Mouse (Mus musculus) adrenal gland, adult 8-10 months (tissue): ENCODE data around the gene Magi1. TPM values are rescaled to one million over a fixed set of nuclear protein-coding genes. Genes with fewer than 3 reads are reported as not detected.

ENCODE experiments used
- DNase-seq: peaks from one replicate; pipeline ENCODE4 v3.0.0; 2022
- total RNA-seq, 4 experiments: library from RNA; stranded (reverse); gene quantifications; 2 replicates each; pipeline ENCODE4 v1.2.4; 2022

The Magi1 gene
- total RNA-seq, 4 experiments from 2014 or later = 16.5 to 69.9 (median 38.8) TPM

DNA sequence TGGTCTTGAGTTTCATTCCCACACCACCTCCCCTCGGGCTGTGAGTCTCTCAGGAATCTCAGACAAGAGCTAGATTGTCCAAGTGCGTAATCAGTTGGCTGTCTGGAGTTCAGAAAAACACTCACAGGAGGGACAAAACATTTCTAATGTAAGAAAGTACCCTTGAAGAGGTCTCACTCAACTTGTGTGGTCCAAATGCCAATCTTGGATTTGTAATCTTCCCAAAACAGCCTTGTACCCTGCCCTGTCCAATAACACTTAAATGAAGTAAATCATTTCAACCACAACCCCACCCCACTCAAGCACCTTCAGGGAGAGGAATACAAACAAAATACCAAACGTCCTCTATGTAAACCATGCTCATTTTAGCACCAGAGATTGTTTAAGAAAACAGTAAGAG lies 82.8 kb downstream of the Magi1 start:
- no peak for DNase-seq

DNA sequence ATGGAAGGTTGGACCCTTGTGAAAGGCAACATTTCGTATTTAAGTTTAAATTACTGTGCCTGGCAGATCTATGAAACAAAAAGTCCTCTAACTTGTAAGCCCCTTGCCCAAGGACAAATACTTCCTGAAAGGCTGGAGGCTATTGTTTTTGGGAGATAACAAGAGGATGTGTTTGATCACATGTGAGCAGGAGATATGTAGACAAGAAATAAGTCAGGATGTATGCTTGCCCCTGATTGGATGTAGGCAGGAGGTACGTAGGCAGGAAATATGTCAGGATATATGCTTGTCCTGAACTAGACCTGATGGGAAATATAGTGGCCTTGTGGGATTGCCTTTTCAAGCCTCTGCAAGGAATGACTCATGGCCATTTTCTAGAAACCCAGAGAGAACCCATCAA lies 84.0 kb downstream of the Magi1 start:
- no peak for DNase-seq

- DNase-seq = no peak
These were observed 85.9 kb downstream of the Magi1 start for GRCm38 (mm10) chr6:94197831-94198230.

DNA sequence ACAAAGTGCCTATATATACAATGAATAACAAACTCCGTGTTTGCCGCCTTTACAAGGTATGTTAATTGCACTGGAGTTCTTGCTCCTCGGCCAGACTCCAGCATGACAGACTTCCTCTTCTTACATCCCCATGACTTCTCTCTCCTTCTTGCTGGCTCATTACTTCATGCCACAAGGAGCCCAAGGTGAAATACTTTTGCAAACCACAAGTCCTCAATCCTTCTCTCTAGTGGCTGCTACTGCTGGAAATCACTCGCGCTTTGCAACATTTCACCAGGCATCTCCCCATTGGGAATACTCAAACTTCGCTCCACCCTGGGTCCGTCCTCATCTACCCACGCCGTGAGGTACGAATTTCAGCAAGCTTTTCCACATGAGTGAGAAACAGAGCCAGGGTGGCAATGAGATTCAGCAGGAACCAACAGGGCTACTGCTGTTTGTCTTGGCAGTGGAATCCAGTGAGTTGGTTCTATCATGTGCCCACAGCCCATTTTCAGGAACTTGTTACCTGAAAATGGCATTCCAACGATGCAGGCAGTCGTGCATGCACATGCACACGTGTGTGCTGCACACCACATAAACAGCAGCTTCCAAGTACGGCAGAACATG lies 88.3 kb downstream of the Magi1 start:
- DNase-seq = no peak

GRCm38 (mm10) chr6:94190830-94191229 lies 92.9 kb downstream of the Magi1 start:
- no peak for DNase-seq

- no peak for DNase-seq
These were observed 94.3 kb downstream of the Magi1 start for GRCm38 (mm10) chr6:94189379-94189778.

GRCm38 (mm10) chr6:94186628-94187319 lies 96.9 kb downstream of the Magi1 start:
- DNase-seq = peak; percentile 41

- no peak for DNase-seq
These were observed 99.4 kb downstream of the Magi1 start for GRCm38 (mm10) chr6:94184268-94184667.

- no peak for DNase-seq
These were observed 100.3 kb downstream of the Magi1 start for GRCm38 (mm10) chr6:94183354-94183851.

DNA sequence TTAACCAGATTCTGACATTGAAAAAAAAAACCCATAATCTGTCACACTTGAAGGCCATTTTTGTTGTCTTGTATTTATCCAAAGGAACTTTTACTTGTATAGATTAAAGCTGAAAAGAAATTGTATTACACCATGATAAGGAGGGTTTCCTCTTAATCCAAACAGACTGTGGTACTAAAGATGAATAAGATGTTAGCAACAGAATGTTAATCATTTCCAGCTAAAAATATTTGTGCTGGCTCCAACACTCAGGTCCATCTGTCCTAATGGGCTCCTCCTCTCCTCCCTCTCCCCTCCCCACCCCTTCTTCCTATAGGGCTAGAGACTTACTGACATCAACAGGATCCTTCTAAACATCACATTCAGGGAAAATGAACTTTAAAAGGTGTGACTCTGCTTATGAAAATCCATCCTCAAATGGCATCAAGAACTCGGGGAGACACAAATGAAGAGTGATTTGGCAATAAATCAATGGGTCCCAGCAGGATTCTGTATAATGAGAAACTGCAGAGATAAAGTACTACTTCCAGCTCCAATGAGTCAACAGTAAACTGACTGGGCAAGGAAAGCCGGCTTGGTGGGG lies 102.0 kb downstream of the Magi1 start:
- DNase-seq = no peak

DNA sequence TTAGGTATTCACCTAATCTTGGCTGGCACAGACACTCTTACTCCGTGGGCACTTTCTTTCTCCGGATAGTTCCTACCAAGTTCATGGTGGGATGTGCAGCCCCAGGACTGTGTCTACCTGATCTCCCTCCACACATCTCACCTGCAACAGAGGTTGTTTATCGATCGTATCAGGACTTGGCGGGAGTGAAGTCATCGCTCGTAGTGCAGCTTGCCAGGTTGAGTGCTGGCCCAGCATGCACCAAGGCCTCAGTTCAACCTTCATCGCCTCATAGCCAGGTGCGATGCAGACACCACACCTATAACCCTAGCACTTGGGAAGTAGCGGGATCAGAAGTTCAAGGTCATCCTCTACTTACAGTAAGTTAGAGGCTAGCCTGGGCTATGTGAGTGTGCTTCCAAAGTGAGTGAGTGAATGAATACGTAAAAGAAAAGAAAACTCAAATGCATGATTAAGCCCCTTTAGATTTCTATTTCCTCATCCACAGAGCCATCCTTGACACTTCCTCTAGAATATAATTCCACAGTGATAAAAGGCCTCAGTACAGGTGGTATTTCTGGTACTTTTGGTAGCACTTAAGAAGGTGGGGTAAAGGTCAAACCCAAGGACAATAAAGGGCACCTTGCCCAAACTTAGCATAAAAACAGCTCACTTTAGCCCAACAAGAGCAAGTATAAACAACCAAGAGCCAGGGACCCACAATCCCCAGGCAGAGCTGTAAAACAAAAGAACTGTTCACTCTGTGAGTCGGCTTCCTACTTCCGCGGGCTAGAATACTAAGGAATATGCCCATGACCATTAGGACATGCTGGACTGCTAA lies 103.2 kb downstream of the Magi1 start:
- DNase-seq = no peak

DNA sequence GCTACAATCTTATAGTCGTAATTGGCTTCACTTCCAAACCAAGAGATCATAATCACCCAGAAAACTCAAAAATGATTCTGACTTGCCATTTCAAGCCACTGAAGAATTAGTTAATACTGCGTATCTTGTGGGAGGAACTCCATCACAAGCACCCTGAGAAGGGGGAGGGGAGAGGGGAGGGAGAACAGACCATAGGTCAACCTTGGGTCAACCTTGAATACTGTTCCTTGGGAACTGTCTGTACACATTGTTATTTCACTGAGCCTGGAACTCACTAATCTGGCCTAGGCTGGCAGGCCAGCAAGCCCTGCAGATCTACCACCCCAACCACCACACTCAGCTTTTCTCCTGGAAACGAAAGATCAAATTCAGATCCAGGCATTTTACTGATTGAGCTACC lies 106.2 kb downstream of the Magi1 start:
- no peak for DNase-seq

DNA sequence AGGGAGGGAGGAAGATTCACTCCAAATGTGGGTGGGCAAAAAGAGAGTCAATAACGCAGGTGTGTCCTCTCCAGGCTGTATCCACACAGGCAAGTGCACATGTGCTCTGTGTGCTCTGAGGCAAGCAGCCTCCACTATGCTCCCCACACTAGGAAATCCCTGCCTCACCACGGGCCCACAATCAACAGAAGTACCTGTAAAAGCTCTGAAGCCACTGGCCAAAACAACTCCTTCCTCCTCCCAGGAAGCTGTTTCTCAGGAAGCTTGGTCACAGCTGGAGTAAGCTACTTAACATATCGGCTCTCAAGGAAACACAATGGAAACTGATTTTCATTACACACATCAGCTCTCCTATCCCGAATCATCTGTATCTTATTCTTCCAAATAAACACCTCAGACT lies 107.0 kb downstream of the Magi1 start:
- no peak for DNase-seq

GRCm38 (mm10) chr6:94171250-94171649 lies 112.5 kb downstream of the Magi1 start:
- no peak for DNase-seq

- no peak for DNase-seq
These were observed 114.0 kb downstream of the Magi1 start for GRCm38 (mm10) chr6:94169581-94170194.

- DNase-seq = peak; percentile 80
These were observed 117.8 kb downstream of the Magi1 start for GRCm38 (mm10) chr6:94165951-94166350.

DNA sequence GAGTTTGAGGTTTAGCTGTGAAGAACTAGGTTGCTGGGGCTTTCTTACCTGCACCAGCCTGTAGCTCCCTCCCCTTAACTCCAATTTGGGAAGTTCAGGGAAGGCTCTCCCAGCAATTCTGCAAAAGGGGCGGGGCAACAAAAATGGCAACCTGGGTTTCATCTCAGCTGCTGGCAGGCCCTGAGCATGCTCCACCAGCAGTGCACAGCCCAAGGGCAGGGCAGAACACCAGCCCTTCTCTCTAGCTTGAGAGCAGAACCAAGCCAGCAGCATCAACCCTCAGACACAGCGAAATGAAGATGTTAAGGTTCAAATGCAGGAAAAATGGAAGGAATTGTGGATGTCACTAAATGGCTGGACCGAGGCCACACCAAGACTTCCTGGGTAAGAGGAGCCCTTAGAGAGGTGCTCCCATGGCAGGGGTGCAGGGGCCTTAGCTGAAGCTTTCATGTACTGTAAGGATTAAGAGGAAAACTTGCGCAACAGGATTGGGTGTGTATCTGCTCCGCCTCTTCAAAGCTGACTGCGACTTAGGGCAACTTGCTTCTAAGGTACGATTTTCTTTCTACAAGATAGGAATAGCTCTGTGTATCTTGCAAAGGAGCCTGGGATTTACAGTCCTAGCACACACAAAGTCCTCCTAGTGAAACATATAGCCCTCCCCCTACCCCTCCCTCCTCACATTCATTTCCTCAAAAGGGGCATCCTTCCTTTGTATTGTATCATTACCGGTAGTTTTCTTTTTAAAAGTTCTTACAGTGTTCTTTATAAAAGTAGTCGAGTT lies 118.8 kb downstream of the Magi1 start:
- DNase-seq = no peak

DNA sequence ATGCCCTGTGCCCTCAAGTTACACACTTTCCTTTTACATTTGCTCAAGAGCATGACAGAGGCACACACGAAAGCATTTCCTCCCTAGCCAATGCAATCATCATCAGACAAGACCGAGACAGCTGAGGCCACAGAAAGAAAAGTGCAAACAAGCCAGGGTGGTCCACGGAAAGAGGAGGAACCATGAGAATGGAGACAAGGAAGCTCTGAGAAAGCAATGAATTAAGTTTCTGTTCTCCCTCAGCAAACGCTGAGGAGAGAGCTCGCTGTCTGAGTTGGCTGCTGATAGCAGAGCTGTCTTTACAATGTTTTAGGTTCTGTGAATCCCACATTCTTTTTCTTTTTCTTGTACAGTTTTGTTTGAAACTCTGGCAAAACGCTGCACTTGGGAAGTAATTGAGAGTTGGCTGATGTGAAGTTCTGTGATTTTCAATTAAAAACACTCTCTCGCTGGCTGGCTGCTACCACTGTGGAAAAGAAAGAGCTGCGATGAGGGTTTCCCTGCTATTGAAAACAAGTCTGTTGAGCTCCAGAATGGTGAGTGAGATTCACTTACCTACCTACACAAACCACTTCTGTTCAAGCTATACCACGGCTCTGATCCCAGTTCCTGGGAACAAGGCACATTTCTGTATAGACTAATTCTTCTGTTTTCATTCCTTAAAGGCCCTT lies 120.3 kb downstream of the Magi1 start:
- DNase-seq = no peak

DNA sequence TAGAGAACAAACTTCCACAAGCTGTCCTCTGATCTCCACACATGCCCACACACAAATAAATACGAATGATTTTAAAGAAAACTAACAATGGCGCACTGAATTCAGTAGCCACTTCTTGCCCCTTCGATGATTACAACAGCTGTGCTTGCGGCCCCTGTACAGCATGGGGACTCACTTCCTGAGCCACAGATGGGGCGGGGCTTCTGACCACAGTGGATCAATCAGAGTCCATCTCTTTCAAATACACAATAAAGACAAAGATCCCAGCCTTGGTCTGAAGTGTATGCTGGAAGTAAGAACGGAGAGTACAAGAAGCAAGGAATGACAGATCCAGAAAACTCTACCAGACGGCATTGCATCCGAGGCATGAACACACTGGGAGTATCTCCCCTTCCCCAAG lies 120.8 kb downstream of the Magi1 start:
- DNase-seq = no peak

DNA sequence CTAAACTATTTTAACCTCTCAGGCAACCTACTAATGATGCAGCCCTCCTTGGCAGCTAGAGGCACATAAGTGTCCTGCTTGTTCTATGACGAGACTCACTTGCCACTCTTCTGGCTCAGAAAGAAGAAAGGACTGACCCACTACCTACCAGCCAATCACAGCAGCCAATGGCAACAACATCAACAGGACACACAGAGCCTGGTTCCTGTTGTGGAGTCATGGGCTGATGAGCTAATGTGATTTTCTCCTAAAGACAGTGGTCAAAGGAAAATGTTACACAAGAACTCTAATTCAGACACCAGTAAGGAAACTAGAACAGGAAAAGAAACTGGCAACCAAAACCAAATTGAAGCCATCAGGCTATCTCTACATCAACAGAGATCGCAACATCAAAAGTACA lies 124.5 kb downstream of the Magi1 start:
- no peak for DNase-seq
